Mouse (Mus musculus): ENCODE measurements around the gene D10Wsu102e. TPM values are rescaled to one million over a fixed set of nuclear protein-coding genes. Genes with fewer than 3 reads are reported as not detected.

D10Wsu102e gene
- polyA plus RNA-seq, 1 experiment, result 0.11 TPM

GRCm38 (mm10) chr10:83536436-83536835 lies 176.4 kb downstream of the D10Wsu102e start:
- TF ChIP-seq CTCF (IDR thresholded peaks at IDR 0.05; ENCODE audit: extremely low read depth, insufficient read length, insufficient replicate concordance, low read depth, low read length) (no peak), POLR2A (IDR thresholded peaks at IDR 0.05; ENCODE audit: low read depth, low read length) (no peak)
- H3K27ac ChIP-seq (ENCODE audit: insufficient read depth, low read depth, low read length), result no peak overlapping the region
- WGBS, result 10% methylated on average over 1 of the region's 1 CpGs

More at GRCm38 (mm10) chr10:83536436-83536835, 176.4 kb downstream of the D10Wsu102e start:
- H3K36me3 ChIP-seq (ENCODE audit: control insufficient read depth, insufficient read depth, low read length), result no peaks in the 10 kb centered on the region
- no peak overlapping the region for H3K4me3 ChIP-seq (ENCODE audit: low read depth, low read length)
- peaks cover 3% of the 10 kb centered on the region; the same call in 1 of the 2 replicates for H3K4me1 ChIP-seq (ENCODE audit: control insufficient read depth, insufficient read depth, insufficient read length, low read length)
- H3K27me3 ChIP-seq (ENCODE audit: control insufficient read depth, insufficient read depth, low read length), result no peaks in the 10 kb centered on the region; the same call in 1 of the 2 replicates

Other genes starting within 250 kb of the D10Wsu102e start
- gene Slc41a2, start 22.3 kb upstream of the D10Wsu102e start, polyA plus RNA-seq (2012; rRNA removed), result 5.2 and 11.5 TPM in 2 replicates
- 1.0 and 1.8 TPM in 2 replicates for gene Aldh1l2, start 173.9 kb downstream of the D10Wsu102e start, polyA plus RNA-seq (2012; rRNA removed)
- gene Washc4, start 183.5 kb downstream of the D10Wsu102e start, polyA plus RNA-seq (2012; rRNA removed), result 0.32 and 0.57 TPM in 2 replicates